Mouse (Mus musculus): ENCODE measurements at regions not wholly inside any gene's neighbourhood (a gene's known extent, or its start where the extent isn't known, plus 50 kb on each side); places are given as distances from the start of the nearest gene placed in this dataset.

GRCm38 (mm10) chr11:112885336-112885940, 103.4 kb downstream of the Sox9 start:
- DNase-seq (ENCODE audit: extremely low read depth, low read depth) = no peak

GRCm38 (mm10) chr11:112886139-112886538, 104.1 kb downstream of the Sox9 start:
- DNase-seq (ENCODE audit: extremely low read depth, low read depth) = no peak

- DNase-seq (ENCODE audit: extremely low read depth, low read depth) = no peak
Measured at GRCm38 (mm10) chr11:112889760-112890159, 107.7 kb downstream of the Sox9 start.

GRCm38 (mm10) chr11:112897597-112897996, 115.6 kb downstream of the Sox9 start:
- no peak for DNase-seq (ENCODE audit: extremely low read depth, low read depth)

- no peak for DNase-seq (ENCODE audit: extremely low read depth, low read depth)
Measured at GRCm38 (mm10) chr11:112902618-112903017, 120.6 kb downstream of the Sox9 start.

DNA sequence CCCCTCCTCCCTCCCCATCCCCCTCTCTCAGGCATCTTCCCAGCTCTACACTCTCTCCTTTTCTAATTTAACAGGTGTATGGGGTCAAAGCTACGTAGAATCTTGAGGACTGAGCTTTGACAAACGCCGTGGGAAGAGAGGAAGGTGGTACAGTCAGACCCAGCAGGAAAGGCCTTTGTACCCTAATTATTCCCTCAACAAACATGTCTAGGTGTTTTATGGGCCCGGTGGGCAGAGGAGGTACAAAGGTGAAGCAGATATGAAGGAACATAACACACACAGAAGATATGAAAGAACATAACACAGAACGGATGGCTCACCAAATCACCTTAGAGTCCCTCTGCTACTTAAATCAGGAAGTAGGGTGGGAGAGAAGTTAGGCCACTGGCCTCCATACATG, 128.3 kb downstream of the Sox9 start:
- DNase-seq (ENCODE audit: extremely low read depth, low read depth) = no peak

GRCm38 (mm10) chr11:112912875-112913274, 130.9 kb downstream of the Sox9 start:
- no peak for DNase-seq (ENCODE audit: extremely low read depth, low read depth)

DNA sequence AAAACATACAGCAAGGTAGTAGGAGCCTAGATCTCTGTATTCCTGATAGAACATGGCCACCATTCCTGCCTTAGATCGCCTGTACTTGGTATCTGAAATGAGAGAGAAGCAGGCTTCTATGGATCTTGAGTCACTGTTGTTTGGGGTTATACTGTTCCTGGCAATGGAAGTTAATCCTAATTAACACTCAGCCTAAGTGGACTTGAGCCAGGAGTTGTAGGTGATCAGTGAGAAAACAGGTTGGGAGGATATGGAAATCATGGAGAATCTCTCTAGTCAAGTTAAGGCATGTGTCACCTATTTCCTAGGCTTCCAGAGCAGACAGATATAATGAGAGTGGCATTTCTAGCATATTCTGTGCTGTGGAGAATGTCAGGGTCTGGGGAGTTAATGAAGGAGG, 134.9 kb downstream of the Sox9 start:
- DNase-seq (ENCODE audit: extremely low read depth, low read depth) = no peak

GRCm38 (mm10) chr11:112920131-112920530, 138.1 kb downstream of the Sox9 start:
- no peak for DNase-seq (ENCODE audit: extremely low read depth, low read depth)

DNA sequence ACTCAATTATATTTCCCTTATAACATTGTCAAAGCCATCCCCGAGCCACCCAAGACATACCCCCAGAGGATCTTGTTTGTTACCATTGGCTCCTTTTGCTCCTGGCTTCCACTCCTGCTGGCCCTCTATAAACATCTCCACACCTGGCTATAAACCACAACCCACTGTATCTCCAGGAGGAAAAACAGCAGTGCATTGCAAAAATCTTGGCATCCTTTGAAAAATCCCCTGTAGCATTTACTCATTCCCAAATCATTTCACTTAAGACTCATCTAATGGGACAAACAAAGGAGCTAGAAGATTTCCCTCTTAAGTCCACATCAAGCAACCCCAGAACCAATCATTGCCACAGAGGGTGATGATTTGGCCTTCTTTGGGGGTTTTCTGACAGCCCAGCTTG, 142.6 kb downstream of the Sox9 start:
- DNase-seq (ENCODE audit: extremely low read depth, low read depth) = no peak

GRCm38 (mm10) chr11:112925140-112925539, 143.1 kb downstream of the Sox9 start:
- no peak for DNase-seq (ENCODE audit: extremely low read depth, low read depth)

DNA sequence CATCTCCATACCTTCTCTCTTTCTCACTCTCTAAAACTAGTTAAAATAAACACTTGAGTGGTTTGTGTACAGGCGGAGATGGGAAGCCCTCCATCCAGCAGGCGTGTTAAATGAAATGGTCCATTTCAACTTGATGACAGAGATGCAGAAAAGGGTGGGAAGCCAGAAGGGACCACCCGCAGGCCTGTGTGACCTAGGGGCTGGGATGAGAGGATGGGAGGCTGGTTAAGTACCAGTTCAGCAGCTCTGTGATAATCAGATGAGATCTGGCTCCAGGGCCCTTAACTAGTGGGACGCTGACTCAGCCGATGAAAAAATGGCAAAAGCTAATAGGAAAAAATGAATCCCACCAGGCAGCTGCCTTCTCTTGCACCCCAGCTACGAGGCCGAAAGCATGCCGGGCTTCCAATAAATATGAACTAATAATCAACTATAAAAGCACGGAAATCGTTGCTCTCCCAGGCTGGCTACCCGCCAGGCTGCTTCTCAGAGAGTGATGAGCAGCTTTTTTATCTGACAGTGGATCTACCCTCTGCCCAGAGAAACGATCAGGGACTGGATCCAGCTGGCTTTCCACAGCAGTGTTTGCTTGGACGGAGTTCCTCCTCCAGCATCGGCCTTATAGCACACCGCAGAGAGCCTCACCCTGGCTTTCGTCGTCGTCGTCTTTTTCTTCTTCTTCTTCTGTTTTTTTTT, 144.5 kb downstream of the Sox9 start:
- DNase-seq (ENCODE audit: extremely low read depth, low read depth) = no peak

DNA sequence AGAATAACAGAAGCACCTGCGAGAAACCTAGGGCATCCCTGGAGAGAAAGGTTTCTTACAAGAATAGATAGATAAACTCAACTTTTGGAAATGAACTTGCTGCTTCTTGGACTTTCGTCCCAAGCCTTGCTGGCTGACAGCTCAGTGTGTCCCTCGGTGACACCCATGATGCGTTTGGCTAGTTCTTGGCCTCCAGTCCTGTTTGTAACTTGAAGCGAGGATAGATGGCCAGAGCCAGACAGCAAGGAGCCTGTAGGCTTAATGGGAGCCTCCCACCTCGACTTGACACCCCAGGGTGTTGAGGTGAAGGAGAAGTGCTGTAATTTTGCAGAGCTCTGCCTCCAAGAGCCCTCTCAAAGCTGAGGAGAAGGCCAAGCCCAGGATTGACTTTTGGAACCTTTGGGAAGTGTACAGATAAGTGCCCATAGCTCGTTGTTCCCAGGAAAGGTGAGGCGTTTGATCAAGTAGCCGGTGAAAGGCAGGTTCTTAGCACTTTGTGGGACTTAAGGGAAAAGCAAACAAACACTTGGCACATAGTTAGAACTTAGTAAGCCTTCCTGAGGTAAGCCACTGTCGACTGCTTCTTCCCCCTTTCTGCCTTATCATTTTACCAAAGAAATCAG, 148.3 kb downstream of the Sox9 start:
- no peak for DNase-seq (ENCODE audit: extremely low read depth, low read depth)

GRCm38 (mm10) chr11:112938035-112938434, 156.0 kb downstream of the Sox9 start:
- no peak for DNase-seq (ENCODE audit: extremely low read depth, low read depth)

DNA sequence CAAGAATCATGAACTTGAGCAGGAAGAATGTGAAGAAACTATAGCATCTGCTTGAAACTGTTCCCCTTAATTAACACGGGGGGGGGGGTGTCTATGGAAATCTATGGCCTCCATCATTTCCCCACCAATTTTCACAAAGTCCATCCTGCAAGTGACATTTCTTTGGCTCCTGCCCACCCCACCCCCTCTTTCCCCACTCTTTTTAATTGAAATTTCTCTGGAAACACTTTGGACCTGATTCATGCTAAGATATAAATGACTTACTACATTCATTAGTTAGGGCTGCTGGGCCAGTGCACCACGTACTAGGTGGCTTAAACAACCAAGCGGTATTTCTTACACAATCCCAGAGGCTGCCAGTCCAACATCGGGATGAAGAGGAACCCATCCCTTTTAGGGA, 169.4 kb downstream of the Sox9 start:
- DNase-seq (ENCODE audit: extremely low read depth, low read depth) = no peak

DNA sequence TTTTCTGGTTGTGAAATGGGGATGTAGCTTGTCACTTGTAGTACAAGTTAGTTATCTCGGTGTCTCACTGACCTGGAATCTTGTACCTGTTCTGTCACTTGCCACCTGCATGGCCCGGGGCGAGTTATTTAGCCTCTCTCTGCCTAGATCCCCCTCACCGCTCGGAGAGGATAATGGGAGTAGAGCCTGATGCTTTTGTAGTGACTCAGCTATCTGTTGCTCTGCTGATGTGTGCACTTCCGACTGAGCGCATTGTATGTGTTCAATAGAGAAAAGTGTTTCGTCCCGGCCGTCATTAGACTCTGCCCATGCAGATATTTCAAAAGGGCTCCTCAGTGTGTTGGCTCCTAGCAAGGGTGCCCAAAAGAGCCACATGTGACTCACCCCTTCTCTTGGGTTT, 170.3 kb downstream of the Sox9 start:
- no peak for DNase-seq (ENCODE audit: extremely low read depth, low read depth)

DNA sequence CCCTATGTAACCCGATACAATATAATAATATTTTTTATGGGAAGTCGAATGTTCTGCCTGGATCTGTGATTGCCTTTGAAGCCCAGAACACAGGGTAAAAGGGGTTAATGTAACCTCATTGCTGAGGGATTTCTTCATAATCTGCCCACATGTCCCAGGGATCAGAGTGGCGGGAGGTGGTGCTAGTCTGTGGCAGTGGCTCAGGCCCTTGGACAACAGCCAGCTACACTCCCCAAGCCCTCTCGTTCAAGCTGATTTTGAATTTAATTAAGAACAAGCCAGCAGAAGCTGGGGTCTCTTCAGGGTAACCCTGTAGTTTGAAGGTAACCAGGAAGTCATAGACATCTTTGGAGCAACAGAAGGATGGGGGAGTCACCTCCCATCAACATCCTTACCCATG, 171.5 kb downstream of the Sox9 start:
- no peak for DNase-seq (ENCODE audit: extremely low read depth, low read depth)

DNA sequence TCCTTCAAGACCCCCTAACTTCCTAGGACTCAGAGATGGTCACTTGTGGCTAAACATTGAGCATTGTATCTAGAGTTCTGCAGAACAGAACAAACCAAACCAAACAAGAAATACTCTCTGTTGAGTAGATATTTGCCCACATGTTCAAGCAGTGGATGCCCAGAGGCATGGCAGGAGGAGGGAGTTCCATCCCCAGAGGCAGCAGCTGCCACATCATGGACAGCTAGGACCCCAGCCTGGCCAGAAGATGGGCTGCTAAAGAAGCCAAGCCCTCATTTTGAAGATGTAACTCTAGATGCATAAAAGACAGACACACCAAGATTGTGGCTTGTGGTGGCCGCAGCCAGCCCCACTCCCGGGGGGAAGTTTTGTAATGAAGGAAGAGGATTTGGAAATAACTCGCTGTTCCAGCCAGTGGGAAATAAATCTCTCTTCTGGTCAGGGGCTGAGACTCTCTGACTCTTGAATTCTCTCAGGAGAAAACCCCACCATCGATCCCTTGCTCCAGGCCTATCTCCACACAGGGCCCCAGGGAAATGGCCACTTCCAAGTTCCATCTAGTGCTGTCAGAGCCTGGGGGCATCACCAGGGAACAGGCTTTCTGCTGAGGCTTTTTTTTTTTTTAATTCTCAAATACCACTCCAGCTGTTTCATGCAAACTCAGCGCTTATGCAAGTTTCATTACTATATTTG, 174.9 kb downstream of the Sox9 start:
- no peak for DNase-seq (ENCODE audit: extremely low read depth, low read depth)

- DNase-seq (ENCODE audit: extremely low read depth, low read depth) = no peak
Measured at GRCm38 (mm10) chr11:112959609-112960008, 177.6 kb downstream of the Sox9 start.

DNA sequence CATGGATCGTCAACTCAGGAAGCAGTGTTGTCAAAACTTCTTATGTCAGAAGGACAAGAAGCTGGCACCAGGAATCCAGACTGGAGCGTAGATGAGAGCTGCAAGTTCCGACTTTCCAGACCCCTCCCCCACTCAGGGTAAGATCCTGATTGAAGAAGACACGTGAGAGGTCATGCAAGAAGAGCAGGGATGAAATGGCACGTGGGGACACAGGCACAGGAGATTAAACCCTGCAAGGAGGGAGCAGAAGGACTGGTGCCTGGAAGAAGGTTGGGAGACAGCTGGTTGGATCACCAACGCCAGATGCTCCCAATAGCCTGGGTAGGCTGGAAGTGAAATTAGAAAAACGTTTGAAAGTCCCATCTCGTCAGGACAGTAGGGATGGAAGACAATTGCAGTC, 191.3 kb downstream of the Sox9 start:
- no peak for DNase-seq (ENCODE audit: extremely low read depth, low read depth)

DNA sequence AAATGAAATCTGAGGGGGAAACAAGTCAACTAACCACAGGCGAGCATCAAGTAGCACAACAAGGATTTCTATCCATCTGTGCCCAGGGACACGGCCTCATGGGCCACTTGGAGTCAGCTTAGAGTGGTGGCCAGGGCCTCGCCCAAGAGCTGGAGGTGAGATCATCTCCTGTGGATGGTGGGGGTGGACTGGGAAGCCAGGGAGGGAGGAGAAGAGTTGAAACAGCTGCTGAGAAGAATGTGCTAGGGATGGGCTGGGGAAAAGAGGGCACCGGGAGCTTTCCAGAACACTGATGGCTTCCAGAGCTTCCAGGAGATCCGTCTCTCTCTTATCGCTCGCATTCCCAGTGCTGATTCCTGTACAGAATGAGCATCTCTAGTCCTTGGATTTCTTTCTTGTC, 192.9 kb downstream of the Sox9 start:
- no peak for DNase-seq (ENCODE audit: extremely low read depth, low read depth)
